Mouse (Mus musculus) liver, postnatal 0 days (tissue): ENCODE data around the gene Gm49387.

Experiments used
- CTCF ChIP-seq: sonication (generic); IDR thresholded peaks from 2 replicates; pipeline ENCODE4 v1.5.1; 2016; ENCODE audit warnings: antibody characterized with exemption, low read depth
- EP300 ChIP-seq: IDR thresholded peaks from 2 replicates; pipeline ENCODE4 v1.6.1; 2016; ENCODE audit warnings: antibody characterized with exemption, low read depth, mild to moderate bottlenecking

- no peak for TF ChIP-seq CTCF
- no peak for TF ChIP-seq EP300
These were observed 38.6 kb downstream of the Gm49387 start for GRCm38 (mm10) chr14:31601908-31602615.
